Mouse (Mus musculus): Measurements from ENCODE around the gene Igsf8. TPM values are rescaled to one million over a fixed set of nuclear protein-coding genes. Genes with fewer than 3 reads are reported as not detected.

Gene Igsf8
- 141 and 148 TPM in 2 replicates for polyA plus RNA-seq (2012; rRNA removed)

DNA sequence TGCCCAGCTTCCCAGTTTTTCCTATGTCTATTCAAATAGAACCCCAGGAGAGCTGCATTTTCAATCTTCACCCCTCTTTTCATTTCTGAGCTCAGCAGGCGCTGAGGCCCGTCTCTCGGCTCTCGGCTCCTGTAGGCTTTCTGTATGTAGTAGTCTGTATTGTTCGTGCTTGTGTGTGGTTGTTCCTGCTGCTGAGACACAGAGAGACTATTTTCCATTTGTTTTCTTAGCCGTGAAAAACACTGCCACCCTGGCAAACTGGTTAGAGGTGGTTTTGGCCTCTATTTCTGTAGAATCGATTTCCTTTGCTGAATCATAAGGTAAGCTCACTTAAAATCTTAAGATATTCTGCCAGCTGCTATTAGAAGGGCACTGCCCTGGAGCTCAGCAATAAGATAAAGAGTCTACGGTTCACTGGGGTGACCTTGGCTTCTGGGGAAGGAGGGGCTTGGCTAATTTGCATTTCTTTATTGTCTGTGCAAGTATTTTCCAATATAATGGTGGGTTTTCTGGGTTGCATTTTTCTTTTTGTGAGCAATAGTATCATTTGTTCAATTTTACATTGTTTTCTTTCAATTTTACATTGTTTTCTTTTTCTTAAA, at the start of gene Igsf8:
TSS of gene Igsf8 (plus strand) at position 165 of the 602 bp plus-strand sequence.

DNA sequence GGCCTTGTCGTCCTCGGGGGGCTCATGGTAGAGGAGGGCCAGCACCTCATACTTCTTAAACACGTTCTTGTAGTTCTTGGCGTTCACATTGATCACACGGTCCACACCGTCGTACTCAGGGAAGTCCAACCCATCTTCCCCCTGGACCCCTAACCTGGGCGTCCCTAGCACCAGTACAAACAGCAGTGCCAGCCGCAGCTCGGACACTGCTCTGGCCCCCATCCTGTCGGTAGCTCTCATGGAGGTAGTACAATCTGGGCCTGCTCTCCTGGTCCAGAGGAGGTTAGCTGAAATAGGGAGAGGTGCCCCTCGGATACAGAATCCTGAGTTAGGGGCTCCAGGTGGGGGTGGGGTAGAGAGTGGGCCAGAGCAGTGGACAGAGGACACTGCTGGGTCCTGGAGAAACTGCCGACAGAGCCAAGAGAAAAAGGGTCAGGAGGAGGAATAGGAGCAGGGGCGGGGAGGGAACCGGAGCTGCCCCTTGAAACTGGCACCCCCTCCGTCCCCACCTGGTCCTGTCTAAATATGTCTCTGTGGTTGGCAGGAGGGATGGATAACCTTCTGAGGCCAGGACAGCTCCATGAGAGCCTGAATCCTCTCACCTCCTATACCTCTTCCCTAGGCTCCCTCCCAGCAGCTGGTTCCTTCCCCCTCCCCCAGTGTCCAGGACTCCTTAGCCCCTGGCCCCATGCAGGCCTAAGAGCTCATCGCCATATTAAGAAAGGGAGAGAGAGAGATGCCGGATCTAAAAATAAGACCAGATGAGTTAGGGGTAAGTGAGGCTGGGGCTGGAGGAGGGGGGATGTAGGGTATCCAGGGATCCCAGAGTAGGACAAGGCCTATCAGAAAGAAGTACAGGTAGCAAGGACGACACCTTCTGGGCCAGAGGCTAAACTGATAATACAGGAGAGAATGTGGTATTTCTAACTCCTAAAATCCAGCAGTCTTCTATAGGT, 41.7 kb upstream of the Igsf8 start, which contains the start of gene Casq1:
TSS of gene Casq1 (minus strand) at position 418 of the 956 bp plus-strand sequence.

DNA sequence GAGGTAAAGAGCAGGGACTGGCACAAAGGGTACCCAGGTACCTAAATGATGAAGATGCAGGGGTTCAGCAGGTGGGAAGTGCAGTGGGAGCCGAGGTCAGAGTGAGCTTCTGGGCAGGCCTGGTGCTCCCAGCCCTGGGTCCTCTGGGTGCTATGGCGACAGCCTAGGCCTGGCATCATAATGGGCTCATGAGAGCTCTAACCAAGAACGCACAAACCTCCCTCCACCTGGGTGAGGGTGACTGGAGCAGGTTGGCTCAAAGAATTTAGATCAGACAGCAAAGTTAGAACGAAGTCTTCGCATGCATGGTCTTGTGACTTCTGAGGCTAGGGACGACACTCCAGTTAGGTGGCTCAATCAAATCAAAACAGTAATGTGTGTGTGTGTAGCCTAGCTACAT, 3.1 kb upstream of the Igsf8 start, which contains the start of gene Atp1a4:
TSS of gene Atp1a4 (minus strand) at position 101 of the 400 bp plus-strand sequence.

DNA sequence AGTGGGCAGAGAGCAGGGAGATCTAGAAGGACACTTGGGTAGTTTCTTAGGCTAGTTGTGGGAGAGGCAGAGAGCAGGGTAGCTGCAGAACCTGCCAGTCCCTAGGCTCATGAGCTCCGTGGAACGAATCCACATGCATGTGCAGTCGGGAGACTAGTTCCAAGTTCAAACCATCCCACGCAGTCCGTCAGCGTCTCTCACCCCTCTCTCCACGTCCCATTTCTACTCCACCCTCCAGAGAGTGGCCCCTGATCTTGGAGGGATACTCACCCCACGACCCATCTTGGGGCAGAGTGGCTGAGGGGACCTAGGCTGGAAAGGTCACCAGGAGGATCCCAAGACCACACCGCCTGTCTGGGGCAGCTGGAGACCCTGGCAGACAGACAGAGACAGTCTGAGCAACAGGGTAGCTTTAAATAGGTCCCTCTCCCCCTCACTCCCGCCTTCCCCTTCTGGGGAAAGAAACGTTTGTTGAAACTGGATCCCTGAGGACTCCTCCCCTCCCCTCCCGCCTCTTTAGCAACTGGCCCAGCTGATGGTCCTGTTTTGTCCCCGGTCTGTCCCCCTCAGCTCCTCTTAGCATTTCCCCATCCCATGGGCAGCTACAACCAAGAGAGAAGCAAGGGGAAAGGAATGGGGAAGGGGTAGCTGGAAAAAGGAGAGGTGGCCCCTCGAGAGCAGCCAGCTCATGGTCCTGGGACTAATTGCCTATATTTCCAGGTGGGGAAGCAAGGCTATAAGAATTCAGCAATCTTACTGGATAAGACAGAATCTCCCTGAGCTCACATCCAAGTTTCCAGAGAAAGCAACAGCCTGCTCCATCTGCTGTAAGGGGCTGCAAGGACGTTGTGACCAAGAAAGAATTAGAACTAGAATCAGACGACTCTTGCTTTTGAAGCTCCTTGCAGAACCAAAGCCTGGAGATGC, 36.4 kb downstream of the Igsf8 start, which contains the start of gene Atp1a2:
TSS of gene Atp1a2 (minus strand) at position 454 of the 927 bp plus-strand sequence.

DNA sequence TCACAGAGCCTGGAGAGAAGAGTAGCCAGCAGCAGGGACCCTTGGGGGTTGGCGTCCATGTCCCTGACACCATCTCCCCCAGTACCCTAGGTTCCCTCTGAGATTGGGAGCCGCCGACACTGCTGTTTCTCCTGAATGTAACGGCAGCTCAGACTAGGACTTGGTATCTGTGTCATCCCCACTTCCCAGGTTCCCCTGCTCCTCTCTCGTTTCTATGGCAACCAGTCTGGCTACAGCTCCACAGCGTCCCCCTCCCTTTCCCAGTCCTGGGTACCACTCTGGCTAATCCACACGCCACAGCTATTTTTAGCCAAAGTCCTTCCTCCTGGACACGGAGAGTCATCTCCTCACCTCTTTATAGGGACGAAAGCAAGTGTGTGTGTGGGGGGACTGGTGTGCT, 67.7 kb downstream of the Igsf8 start, which contains the start of gene Kcnj9:
TSS of gene Kcnj9 (minus strand) at position 188 of the 400 bp plus-strand sequence.

DNA sequence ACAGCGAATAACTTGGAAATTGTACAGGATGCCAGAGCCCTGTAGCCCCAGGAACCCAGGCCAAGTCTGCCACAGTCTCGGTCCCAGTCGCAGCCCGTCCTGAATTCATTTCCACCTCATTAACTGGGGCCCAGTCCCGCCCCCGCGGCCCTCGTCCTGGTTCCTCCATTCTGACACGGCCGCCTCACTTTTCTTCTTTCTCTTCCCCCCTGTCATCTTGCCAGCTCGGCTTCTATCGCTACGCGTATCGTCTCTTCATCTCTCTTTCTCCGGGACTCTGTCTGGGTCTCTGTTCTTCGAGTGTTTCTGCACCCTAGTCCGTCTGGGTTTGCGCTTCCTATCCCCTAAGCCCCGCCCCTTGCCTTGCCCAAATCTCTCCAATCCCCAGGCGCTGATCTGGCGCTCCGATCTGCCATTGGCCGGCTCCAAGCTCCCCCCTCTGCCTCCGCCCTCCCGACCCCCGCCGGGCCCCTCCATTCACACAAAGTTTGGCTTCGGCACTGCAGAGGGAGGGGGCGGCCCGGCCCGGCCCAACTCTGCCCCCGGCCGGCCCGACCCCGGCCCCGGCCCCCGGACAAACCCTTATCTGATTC, 79.4 kb downstream of the Igsf8 start, which contains the start of gene Kcnj10:
TSS of gene Kcnj10 (plus strand) at position 482 of the 593 bp plus-strand sequence.

Other genes starting within 250 kb of the Igsf8 start
- 2.5 and 2.6 TPM in 2 replicates for gene Vangl2, start 233.2 kb upstream of the Igsf8 start, polyA plus RNA-seq (2012; rRNA removed)
- not detected in 2 replicates for gene Nhlh1, start 204.1 kb upstream of the Igsf8 start, polyA plus RNA-seq (2012; rRNA removed)
- gene Copa, start 179.1 kb upstream of the Igsf8 start, polyA plus RNA-seq (2012; rRNA removed), result 26.1 and 37.2 TPM in 2 replicates
- gene Ncstn, start 178.8 kb upstream of the Igsf8 start, polyA plus RNA-seq (2012; rRNA removed), result 99.1 and 101 TPM in 2 replicates
- 41.3 and 47.3 TPM in 2 replicates for gene Pex19, start 134.9 kb upstream of the Igsf8 start, polyA plus RNA-seq (2012; rRNA removed)
- 43.7 and 46.7 TPM in 2 replicates for gene Dcaf8, start 113.6 kb upstream of the Igsf8 start, polyA plus RNA-seq (2012; rRNA removed)
- 26.6 and 27.5 TPM in 2 replicates for gene Pea15a, start 54.8 kb upstream of the Igsf8 start, polyA plus RNA-seq (2012; rRNA removed)
- gene Casq1, start 41.8 kb upstream of the Igsf8 start, polyA plus RNA-seq (2012; rRNA removed), result 0.22 and 0.60 TPM in 2 replicates
- gene Atp1a4, start 3.2 kb upstream of the Igsf8 start, polyA plus RNA-seq (2012; rRNA removed), result 0.06 TPM in 1 of 2 replicates, not detected in the other
- gene Atp1a2, start 36.4 kb downstream of the Igsf8 start, polyA plus RNA-seq (2012; rRNA removed), result 10.9 and 12.5 TPM in 2 replicates
- gene Kcnj9, start 67.7 kb downstream of the Igsf8 start, polyA plus RNA-seq (2012; rRNA removed), result 0.27 and 0.28 TPM in 2 replicates
- gene Kcnj10, start 79.6 kb downstream of the Igsf8 start, polyA plus RNA-seq (2012; rRNA removed), result 0.76 and 0.86 TPM in 2 replicates
- gene Pigm, start 114.9 kb downstream of the Igsf8 start, polyA plus RNA-seq (2012; rRNA removed), result 7.3 and 8.8 TPM in 2 replicates
- gene Slamf9, start 213.7 kb downstream of the Igsf8 start, polyA plus RNA-seq (2012; rRNA removed), result 1.8 and 2.3 TPM in 2 replicates
- gene Igsf9, start 220.1 kb downstream of the Igsf8 start, polyA plus RNA-seq (2012; rRNA removed), result 165 and 216 TPM in 2 replicates
- gene Tagln2, start 238.4 kb downstream of the Igsf8 start, polyA plus RNA-seq (2012; rRNA removed), result 382 and 458 TPM in 2 replicates